Mouse (Mus musculus) frontal cortex, postnatal 14 days (tissue): ENCODE results near the gene Acaa1a.

ENCODE experiments used
- DNase-seq, 2 experiments: peaks; one replicate each; pipeline ENCODE4 v3.0.0; 2022; ENCODE audit warnings: low spot score in 2 of 2

Acaa1a gene

GRCm38 (mm10) chr9:119339558-119340211 lies at the start of gene Acaa1a:
TSS of gene Acaa1a (plus strand) at chr9:119339676.
- DNase-seq = peak; percentile 51 to 58

GRCm38 (mm10) chr9:119290791-119291190 lies 48.7 kb upstream of the Acaa1a start:
- DNase-seq = no peak

GRCm38 (mm10) chr9:119297696-119298095 lies 41.8 kb upstream of the Acaa1a start:
- DNase-seq = no peak

- no peak for DNase-seq
These were observed 40.9 kb upstream of the Acaa1a start for GRCm38 (mm10) chr9:119298563-119298962.

- no peak for DNase-seq
These were observed 33.6 kb upstream of the Acaa1a start for GRCm38 (mm10) chr9:119305863-119306262.

- no peak for DNase-seq
These were observed 30.4 kb upstream of the Acaa1a start for GRCm38 (mm10) chr9:119309067-119309466.

- DNase-seq = no peak
These were observed 26.4 kb upstream of the Acaa1a start for GRCm38 (mm10) chr9:119313096-119313495.

- DNase-seq = no peak
These were observed 20.6 kb upstream of the Acaa1a start for GRCm38 (mm10) chr9:119318891-119319290.

GRCm38 (mm10) chr9:119320446-119320845 lies 19.0 kb upstream of the Acaa1a start:
- no peak for DNase-seq

GRCm38 (mm10) chr9:119320946-119321345 lies 18.5 kb upstream of the Acaa1a start:
- DNase-seq = no peak

GRCm38 (mm10) chr9:119321392-119322229 lies 17.9 kb upstream of the Acaa1a start:
- peak; percentile 30 to 52 for DNase-seq

GRCm38 (mm10) chr9:119322289-119323259 lies 16.9 kb upstream of the Acaa1a start, which contains the start of gene Oxsr1:
TSS of gene Oxsr1 (minus strand) at chr9:119322427.
- peak; percentile 98 to 99 for DNase-seq

- DNase-seq = no peak
These were observed 16.2 kb upstream of the Acaa1a start for GRCm38 (mm10) chr9:119323260-119323645.

GRCm38 (mm10) chr9:119324130-119324529 lies 15.3 kb upstream of the Acaa1a start:
- DNase-seq = no peak

- no peak for DNase-seq
These were observed 11.0 kb upstream of the Acaa1a start for GRCm38 (mm10) chr9:119328488-119328887.

GRCm38 (mm10) chr9:119330186-119330963 lies 9.1 kb upstream of the Acaa1a start:
- DNase-seq = no peak

- DNase-seq = no peak
These were observed 5.2 kb upstream of the Acaa1a start for GRCm38 (mm10) chr9:119334324-119334723.

- no peak for DNase-seq
These were observed 4.6 kb upstream of the Acaa1a start for GRCm38 (mm10) chr9:119334834-119335233.

GRCm38 (mm10) chr9:119335571-119335970 lies 3.9 kb upstream of the Acaa1a start:
- no peak for DNase-seq

- no peak for DNase-seq
These were observed 1.6 kb upstream of the Acaa1a start for GRCm38 (mm10) chr9:119337842-119338241.

GRCm38 (mm10) chr9:119338350-119338749 lies 1.1 kb upstream of the Acaa1a start:
- DNase-seq = no peak
